Mouse (Mus musculus) bone marrow, adult 2 months (tissue): ENCODE results near the gene Tgif1. TPM values are rescaled to one million over a fixed set of nuclear protein-coding genes. Genes with fewer than 3 reads are reported as not detected.

Source experiments
- H3K27ac ChIP-seq: fragments of 200-500 bp; 2 replicates; pipeline ENCODE4 v1.5.1; 2012; ENCODE audit warnings: low read depth, mild to moderate bottlenecking, control low read depth, inconsistent platforms, low read length; ENCODE audit not compliant: control insufficient read depth, poor library complexity, insufficient read depth
- H3K4me1 ChIP-seq: fragments of 200-500 bp; 2 replicates; pipeline ENCODE4 v1.6.1; 2011; ENCODE audit warnings: low read length; ENCODE audit not compliant: control insufficient read depth, insufficient read depth
- H3K4me3 ChIP-seq: fragments of 200-500 bp; replicated peaks from 2 replicates; pipeline ENCODE3; 2011; ENCODE audit warnings: mild to moderate bottlenecking, low read depth, low read length, control low read depth; ENCODE audit not compliant: control insufficient read depth
- CTCF ChIP-seq: fragments of 200-500 bp; IDR thresholded peaks from 2 replicates; pipeline ENCODE4 v1.5.1; 2011; ENCODE audit warnings: low read length, control low read depth; ENCODE audit not compliant: control insufficient read depth, insufficient read depth
- POLR2A ChIP-seq: fragments of 200-500 bp; IDR thresholded peaks from 2 replicates; pipeline ENCODE4 v1.6.1; 2011; ENCODE audit warnings: low read depth, mild to moderate bottlenecking, control low read depth, low read length, borderline replicate concordance; ENCODE audit not compliant: control insufficient read depth
- WGBS: fragments of 180-500 bp; shearing (Covaris S2); methylation state at CpG from one replicate; pipeline ENCODE4 v1.1.7; 2018; 5-methylcytosine and 5-hydroxymethylcytosine counted together
- polyA plus RNA-seq: library from polyadenylated mRNA; stranded (reverse); fragments of >200 nt; gene quantifications from 2 replicates; pipeline ENCODE4 v1.2.4, GENCODE M21; 2011; ENCODE audit warnings: low replicate concordance; ENCODE audit not compliant: missing spikeins, insufficient read depth, insufficient read length

Gene Tgif1
- polyA plus RNA-seq, 1 experiment: 33.1 TPM

GRCm38 (mm10) chr17:70823083-70823482 lies 30.3 kb downstream of the Tgif1 start:
- Histone ChIP-seq H3K27ac (no peak overlapping the region), H3K4me1 (no peaks in the 10 kb centered on the region), H3K4me3 (no peak overlapping the region)
- 77% methylated on average over 8 of the region's 8 CpGs for WGBS
- TF ChIP-seq POLR2A (no peak), CTCF (no peak)

- 2% methylated on average over 51 of the region's 51 CpGs for WGBS
- no peak for TF ChIP-seq POLR2A
- no peak for TF ChIP-seq CTCF
- Histone ChIP-seq H3K27ac (no peak overlapping the region), H3K4me1 (no peaks in the 10 kb centered on the region), H3K4me3 (no peak overlapping the region)
These were observed 35.4 kb downstream of the Tgif1 start for GRCm38 (mm10) chr17:70817862-70818451.

- Histone ChIP-seq H3K27ac (no peak overlapping the region), H3K4me1 (no peaks in the 10 kb centered on the region), H3K4me3 (no peak overlapping the region)
- TF ChIP-seq CTCF (no peak), POLR2A (no peak)
- WGBS: 71% methylated on average over 8 of the region's 8 CpGs
These were observed 38.3 kb downstream of the Tgif1 start for GRCm38 (mm10) chr17:70815001-70815400.

GRCm38 (mm10) chr17:70810795-70811194 lies 42.6 kb downstream of the Tgif1 start:
- Histone ChIP-seq H3K4me3 (no peak overlapping the region), H3K27ac (no peak overlapping the region), H3K4me1 (no peaks in the 10 kb centered on the region)
- WGBS: 79% methylated on average over 5 of the region's 5 CpGs
- TF ChIP-seq CTCF (no peak), POLR2A (no peak)

GRCm38 (mm10) chr17:70809776-70810175 lies 43.6 kb downstream of the Tgif1 start:
- Histone ChIP-seq H3K4me1 (no peaks in the 10 kb centered on the region), H3K27ac (no peak overlapping the region), H3K4me3 (no peak overlapping the region)
- WGBS: 77% methylated on average over 3 of the region's 3 CpGs
- TF ChIP-seq CTCF (no peak), POLR2A (no peak)

- H3K4me1 ChIP-seq: no peaks in the 10 kb centered on the region
- TF ChIP-seq POLR2A (no peak), CTCF (no peak)
- WGBS: 53% methylated on average over 14 of the region's 14 CpGs
These were observed 44.5 kb downstream of the Tgif1 start for GRCm38 (mm10) chr17:70808837-70809236.

GRCm38 (mm10) chr17:70807885-70808284 lies 45.5 kb downstream of the Tgif1 start:
- Histone ChIP-seq H3K4me3 (no peak overlapping the region), H3K27ac (no peak overlapping the region), H3K4me1 (no peaks in the 10 kb centered on the region)
- TF ChIP-seq POLR2A (no peak), CTCF (no peak)
- WGBS: 88% methylated on average over 1 of the region's 1 CpGs

More at GRCm38 (mm10) chr17:70808837-70809236, 44.5 kb downstream of the Tgif1 start:
- Histone ChIP-seq H3K27ac (no peak overlapping the region), H3K4me3 (no peak overlapping the region)

- TF ChIP-seq CTCF: no peak
- no peak for TF ChIP-seq POLR2A
- Histone ChIP-seq H3K4me1 (no peaks in the 10 kb centered on the region), H3K4me3 (no peak overlapping the region), H3K27ac (no peak overlapping the region)
- WGBS: 77% methylated on average over 2 of the region's 2 CpGs
These were observed 46.7 kb downstream of the Tgif1 start for GRCm38 (mm10) chr17:70806600-70806999.

GRCm38 (mm10) chr17:70805866-70806265 lies 47.5 kb downstream of the Tgif1 start:
- WGBS: 87% methylated on average over 9 of the region's 9 CpGs
- Histone ChIP-seq H3K4me3 (no peak overlapping the region), H3K27ac (no peak overlapping the region), H3K4me1 (no peaks in the 10 kb centered on the region)
- TF ChIP-seq POLR2A: no peak
- TF ChIP-seq CTCF: no peak
